In genomic region chr12:12937088-12937487, GRCm38 (mm10) we compare ENCODE assay signal across 8 mouse cellular contexts. TPM values are rescaled to one million over a fixed set of nuclear protein-coding genes. Genes with fewer than 3 reads are reported as not detected.
DNase-seq lines count a peak whose midpoint lies in the region; ATAC-seq and TF ChIP-seq lines count a peak whose summit lies in the region.

No protein-coding gene starts in this region.

- TF ChIP-seq CTCF in heart, postnatal 0 days (IDR thresholded peaks at IDR 0.05; ENCODE audit: low read depth), result no peak
- no peak for TF ChIP-seq CTCF in heart, adult 2 months (IDR thresholded peaks at IDR 0.05)

- peaks cover 21% of the 10 kb centered on the region for H3K36me3 ChIP-seq in heart, postnatal 0 days (replicated peaks; ENCODE audit: control insufficient read depth, insufficient read depth, low read length)
- peaks cover 10% of the 10 kb centered on the region; the same call in 1 of the 2 replicates for H3K36me3 ChIP-seq in liver, embryonic 13.5 days
- H3K36me3 ChIP-seq in stomach, embryonic 16.5 days (ENCODE audit: control insufficient read depth, insufficient read depth, low read length), result peaks cover 9% of the 10 kb centered on the region; the same call in 1 of the 2 replicates
- H3K36me3 ChIP-seq in heart, adult 2 months (ENCODE audit: control insufficient read depth, insufficient read depth, low read length), result no peaks in the 10 kb centered on the region

- no peak for ATAC-seq in heart, postnatal 0 days (ENCODE audit: insufficient read depth, low read depth)
- ATAC-seq in granulocyte monocyte progenitor cell, adult 5-6 weeks (replicated peaks; ENCODE audit: poor library complexity, severe bottlenecking), result peak; percentile 26
- no peak for ATAC-seq in liver, embryonic 13.5 days (ENCODE audit: low read depth)
- no peak for ATAC-seq in stomach, embryonic 16.5 days (ENCODE audit: insufficient read depth, low FRiP score)

- H3K9me3 ChIP-seq in heart, postnatal 0 days (replicated peaks; ENCODE audit: control insufficient read depth, low read length), result no peaks in the 10 kb centered on the region
- H3K9me3 ChIP-seq in liver, embryonic 13.5 days (replicated peaks), result no peaks in the 10 kb centered on the region
- no peaks in the 10 kb centered on the region for H3K9me3 ChIP-seq in stomach, embryonic 16.5 days (replicated peaks; ENCODE audit: control insufficient read depth, low read length)

- H3K27me3 ChIP-seq in heart, postnatal 0 days (ENCODE audit: control insufficient read depth, insufficient read depth, low read length), result no peaks in the 10 kb centered on the region
- H3K27me3 ChIP-seq in liver, embryonic 13.5 days, result peaks cover 52% of the 10 kb centered on the region
- H3K27me3 ChIP-seq in stomach, embryonic 16.5 days (ENCODE audit: control insufficient read depth, insufficient read depth, low read length), result no peaks in the 10 kb centered on the region
- H3K27me3 ChIP-seq in heart, adult 2 months (ENCODE audit: control insufficient read depth, insufficient read depth, low read length), result no peaks in the 10 kb centered on the region

- peaks cover 6% of the 10 kb centered on the region; the same call in 1 of the 2 replicates for H3K4me1 ChIP-seq in heart, postnatal 0 days (ENCODE audit: control insufficient read depth, insufficient read depth)
- peaks cover 27% of the 10 kb centered on the region for H3K4me1 ChIP-seq in liver, embryonic 13.5 days (replicated peaks)
- peaks cover 18% of the 10 kb centered on the region for H3K4me1 ChIP-seq in stomach, embryonic 16.5 days (ENCODE audit: control insufficient read depth, insufficient read depth, low read length)
- peaks cover 1% of the 10 kb centered on the region for H3K4me1 ChIP-seq in heart, adult 2 months (ENCODE audit: control insufficient read depth, insufficient read depth, low read length)

- no peak overlapping the region; the same call in 1 of the 2 replicates for H3K4me3 ChIP-seq in heart, postnatal 0 days (ENCODE audit: low read depth, low read length)
- H3K4me3 ChIP-seq in liver, embryonic 13.5 days (replicated peaks), result no peak overlapping the region
- peak overlapping the region; percentile 81; the same call in 1 of the 2 replicates for H3K4me3 ChIP-seq in stomach, embryonic 16.5 days (replicated peaks; ENCODE audit: low read length)
- H3K4me3 ChIP-seq in heart, adult 2 months, result no peak overlapping the region

- H3K9ac ChIP-seq in heart, postnatal 0 days (replicated peaks; ENCODE audit: low read depth, low read length), result no peak overlapping the region
- no peak overlapping the region for H3K9ac ChIP-seq in liver, embryonic 13.5 days
- H3K9ac ChIP-seq in stomach, embryonic 16.5 days (ENCODE audit: low read length), result no peak overlapping the region
- H3K9ac ChIP-seq in heart, adult 2 months (ENCODE audit: low read depth, low read length), result no peak overlapping the region

- peak overlapping the region; percentile 84; the same call in 1 of the 2 replicates for H3K4me2 ChIP-seq in heart, postnatal 0 days (ENCODE audit: low read depth, low read length)
- peak overlapping the region; percentile 81 for H3K4me2 ChIP-seq in liver, embryonic 13.5 days
- H3K4me2 ChIP-seq in stomach, embryonic 16.5 days (ENCODE audit: low read depth, low read length), result peak overlapping the region; percentile 87

- no peak for TF ChIP-seq EP300 in heart, postnatal 0 days (IDR thresholded peaks at IDR 0.05; ENCODE audit: low read depth)
- no peak for TF ChIP-seq EP300 in heart, adult 2 months (IDR thresholded peaks at IDR 0.05; ENCODE audit: insufficient read depth, low read depth, low read length)

- no peak overlapping the region for H3K27ac ChIP-seq in heart, postnatal 0 days (ENCODE audit: low read depth)
- H3K27ac ChIP-seq in liver, embryonic 13.5 days, result no peak overlapping the region
- H3K27ac ChIP-seq in stomach, embryonic 16.5 days (ENCODE audit: low read length), result no peak overlapping the region
- H3K27ac ChIP-seq in heart, adult 2 months, result no peak overlapping the region

- H3K79me2 ChIP-seq in heart, adult 2 months (replicated peaks; ENCODE audit: control insufficient read depth, insufficient read depth, low read length), result no peaks in the 10 kb centered on the region

- WGBS in heart, postnatal 0 days, result 86% methylated on average over 30 of the region's 30 CpGs
- 62% methylated on average over 30 of the region's 30 CpGs for WGBS in liver, embryonic 13.5 days (ENCODE audit: insufficient replicate concordance)
- WGBS in stomach, embryonic 16.5 days, result 69% methylated on average over 30 of the region's 30 CpGs
- WGBS in heart, adult 2 months, result 85% methylated on average over 30 of the region's 30 CpGs

- DNase-seq in heart, postnatal 0 days (ENCODE audit: low spot score), result no peak
- no peak for DNase-seq in heart, postnatal 4 days
- peak; percentile 46 for DNase-seq in ZHBTc4 (ENCODE audit: low read depth, low spot score)
- no peak for DNase-seq in liver, embryonic 13.5 days
- no peak for DNase-seq in ovary, postnatal 36 days (ENCODE audit: low spot score)
- DNase-seq in heart, adult 2 months, result no peak

- no peak for TF ChIP-seq POLR2A in heart, adult 2 months (IDR thresholded peaks at IDR 0.05; ENCODE audit: insufficient read depth, low read depth, low read length)

- intact Hi-C loops in heart, adult 2 months (cut with DNase I), result loop anchor here (5.0 kb wide), 1 partner anchor 180 kb away; no protein-coding TSS in a partner anchor

RNA-seq across cellular contexts. Expression of gene Mycn, which starts 4.6 kb away (rescaled TPM):
- total RNA-seq in heart, postnatal 0 days (2014; rRNA removed; ENCODE audit: low replicate concordance), result 9.4 and 10.5 TPM in 2 replicates
- 8.7 and 10.7 TPM in 2 replicates for polyA plus RNA-seq in heart, postnatal 0 days (2015; fragmentation: Nextera tagmentation; extraction: Ambion mirVana)
- total RNA-seq in heart, postnatal 4 days (2021), result 10 to 100 TPM; 14.3 to 16.6 TPM
- total RNA-seq in granulocyte monocyte progenitor cell, adult 5-6 weeks (2014; fragmentation: Nextera tagmentation), result not detected in 2 replicates
- 0.26 TPM in 1 of 2 replicates, not detected in the other for total RNA-seq in granulocyte monocyte progenitor cell, adult 5-6 weeks (2017)
- 7.5 and 7.7 TPM in 2 replicates for polyA plus RNA-seq in liver, embryonic 13.5 days (2015; fragmentation: Nextera tagmentation; extraction: Ambion mirVana)
- 22.3 and 26.5 TPM in 2 replicates for polyA plus RNA-seq in stomach, embryonic 16.5 days (2015; fragmentation: Nextera tagmentation; extraction: Ambion mirVana)
- 1 to 10 TPM; 1.8 to 1.9 TPM for total RNA-seq in heart, adult 2 months (2021)
- 3.1 and 4.7 TPM in 2 replicates for polyA plus RNA-seq in heart, adult 2 months (2012; rRNA removed)
